Mouse (Mus musculus) thymus, postnatal 36 days (tissue): Measurements from ENCODE around the gene Icam4.
A peak's percentile ranks its signal among the peaks of the same experiment; 100 is the strongest.
"Not testable (repeated sequence)": the region's sequence is repeated elsewhere in the genome, so short reads cannot be mapped to it uniquely, and the experiment has no call there.

Source experiments
- DNase-seq, 2 experiments: peaks; one replicate each; pipeline ENCODE4 v3.0.0; 2022; ENCODE audit warnings: mixed read lengths in 2 of 2

Icam4 gene

DNA sequence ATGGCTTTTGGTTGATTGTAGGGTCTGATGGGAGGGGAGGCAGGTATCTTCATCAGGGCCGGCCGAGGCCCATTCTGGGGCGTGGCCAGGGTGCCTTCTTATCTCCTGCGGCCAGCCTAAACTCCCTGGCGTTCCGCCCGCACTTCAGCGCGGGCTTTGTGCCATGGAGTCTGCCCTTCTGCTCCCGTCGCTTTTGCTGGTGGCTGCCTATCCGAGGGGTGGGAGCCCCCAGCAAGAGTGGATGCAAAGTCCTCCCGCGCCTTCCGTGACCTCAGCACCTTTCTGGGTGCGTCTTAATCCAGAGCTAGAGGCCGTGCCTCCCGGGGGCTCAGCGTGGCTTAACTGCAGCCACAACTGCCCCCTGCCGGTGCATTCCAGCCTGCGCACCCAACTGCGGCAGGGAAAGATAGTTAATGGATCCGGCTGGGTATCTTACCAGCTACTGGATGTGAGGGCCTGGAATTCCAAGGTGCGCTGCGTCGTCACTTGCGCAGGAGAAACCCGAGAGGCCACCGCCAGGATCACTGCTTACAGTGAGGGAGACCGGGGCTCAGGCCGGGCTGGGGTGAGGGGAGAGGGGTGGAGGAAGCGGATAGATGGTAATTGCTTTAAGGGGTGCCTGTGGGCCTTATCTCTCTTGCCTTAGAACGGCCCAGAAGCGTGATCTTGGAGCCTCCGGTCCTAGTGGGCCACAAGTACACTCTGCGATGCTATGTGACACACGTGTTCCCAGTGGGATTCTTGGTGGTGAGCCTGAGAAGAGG is at the start of gene Icam4:
Gene Icam4, plus strand, starts transcription at position 83 of the 764 bp plus-strand sequence.
- DNase-seq = peak; percentile 78

DNA sequence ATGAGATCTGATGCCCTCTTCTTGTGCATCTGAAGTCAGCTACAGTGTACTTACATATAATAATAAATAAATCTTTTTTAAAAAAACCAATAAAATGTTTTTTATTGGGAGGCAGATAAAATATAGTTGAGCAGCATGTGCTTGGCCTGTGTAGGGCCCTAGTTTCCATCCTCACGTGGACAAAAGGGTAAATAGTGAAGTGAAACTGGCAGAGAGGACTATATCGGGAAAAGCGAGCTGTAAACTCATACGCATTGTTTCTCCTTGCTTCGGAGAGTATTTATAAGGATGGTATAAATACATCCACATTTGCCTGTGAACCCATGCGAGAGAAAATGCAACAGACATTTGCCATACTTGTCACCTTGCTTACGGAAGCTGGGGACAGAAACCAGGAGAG is 49.4 kb upstream of the Icam4 start:
- DNase-seq = no peak

DNA sequence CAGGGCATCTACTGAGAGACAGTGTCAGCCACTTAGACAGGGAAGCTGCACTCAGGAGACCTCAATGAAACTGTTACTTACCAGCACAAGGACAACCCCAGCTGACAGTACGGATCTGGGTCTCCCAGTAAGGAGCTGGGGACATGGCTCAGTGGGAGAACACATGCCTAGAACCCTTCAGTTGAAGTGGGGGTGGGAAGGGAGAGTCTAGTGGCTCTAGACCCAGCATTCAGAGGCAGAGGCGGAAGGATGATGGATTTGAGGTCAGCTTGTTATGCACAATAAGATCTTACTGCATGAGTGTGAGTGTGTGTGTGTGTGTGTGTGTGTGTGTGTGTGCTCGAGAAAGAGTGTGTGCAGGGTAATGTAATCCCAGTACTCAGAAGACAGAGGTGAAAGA is 47.0 kb upstream of the Icam4 start:
- no peak for DNase-seq

DNA sequence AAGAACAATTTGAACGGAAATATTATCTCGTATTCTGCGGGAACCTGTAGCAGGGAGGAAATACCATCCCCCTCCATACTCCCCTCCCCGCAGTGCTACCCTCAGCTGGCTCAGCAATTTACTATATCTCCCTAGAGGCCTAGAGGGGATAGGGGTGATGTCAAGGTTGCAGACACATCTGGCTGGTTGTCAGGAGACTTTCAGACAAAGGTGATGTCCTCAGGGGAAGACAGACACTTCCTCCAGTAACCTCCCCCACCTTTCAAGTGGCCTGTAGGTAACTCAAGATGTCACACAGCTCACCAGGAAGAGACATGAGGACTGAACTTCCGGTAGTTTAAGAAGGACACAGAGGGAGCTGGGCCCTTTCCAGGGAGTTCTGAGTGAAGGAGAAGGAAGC is 46.0 kb upstream of the Icam4 start:
- DNase-seq = peak; percentile 31 to 44

DNA sequence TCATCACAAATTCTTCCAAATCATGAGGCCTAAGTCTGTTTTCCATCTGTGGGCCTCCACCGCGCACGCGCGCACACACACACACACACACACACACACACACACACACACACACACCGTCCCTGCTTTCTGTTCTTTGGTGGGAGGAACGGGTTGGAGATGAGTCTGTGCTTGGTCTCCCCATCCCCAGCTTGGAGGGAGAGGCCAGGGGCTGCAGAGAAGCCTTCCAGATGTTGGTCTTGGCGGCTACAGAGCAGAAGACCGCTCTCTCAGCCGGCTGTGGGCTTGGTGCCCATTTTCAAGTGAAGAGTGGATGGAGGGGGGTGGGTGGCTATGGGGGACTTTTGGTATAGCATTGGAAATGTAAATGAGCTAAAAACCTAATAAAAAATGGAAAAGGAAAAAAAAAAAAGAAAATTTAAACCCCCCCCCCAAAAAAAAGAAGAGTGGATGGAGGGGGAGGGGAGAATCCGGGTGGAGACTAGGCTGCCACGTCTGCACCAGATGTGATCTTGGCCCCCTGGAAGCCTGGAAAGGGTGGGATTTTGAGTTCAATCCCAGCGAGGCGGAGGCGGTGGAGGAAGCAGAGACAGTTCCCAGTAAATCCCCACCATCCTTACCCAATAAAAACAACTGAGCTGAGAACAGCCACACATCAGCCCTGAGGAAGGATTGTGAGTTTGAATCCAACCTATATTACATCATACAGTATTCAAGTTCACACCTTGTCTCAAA is 42.1 kb upstream of the Icam4 start:
- no peak for DNase-seq

DNA sequence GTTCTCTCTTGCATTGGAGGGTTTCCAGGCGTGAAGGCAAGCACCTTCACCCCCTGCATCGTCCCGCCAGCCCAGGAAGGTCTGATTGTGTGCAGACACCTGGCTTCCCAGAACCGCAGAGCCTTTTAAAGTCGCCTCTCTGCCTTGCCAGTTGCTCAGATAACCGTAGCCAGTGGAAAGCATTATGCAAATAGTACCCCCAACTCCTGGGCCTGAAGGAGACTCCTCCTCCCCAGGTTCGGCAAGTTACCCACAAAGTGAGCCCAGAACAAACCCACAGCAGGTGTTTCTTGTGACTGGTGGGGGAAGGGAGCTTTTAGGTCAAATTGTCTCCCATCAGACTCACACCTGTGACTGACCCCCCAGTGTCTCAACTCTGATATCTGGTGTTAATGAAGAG is 41.2 kb upstream of the Icam4 start:
- peak; percentile 16 to 37 for DNase-seq

DNA sequence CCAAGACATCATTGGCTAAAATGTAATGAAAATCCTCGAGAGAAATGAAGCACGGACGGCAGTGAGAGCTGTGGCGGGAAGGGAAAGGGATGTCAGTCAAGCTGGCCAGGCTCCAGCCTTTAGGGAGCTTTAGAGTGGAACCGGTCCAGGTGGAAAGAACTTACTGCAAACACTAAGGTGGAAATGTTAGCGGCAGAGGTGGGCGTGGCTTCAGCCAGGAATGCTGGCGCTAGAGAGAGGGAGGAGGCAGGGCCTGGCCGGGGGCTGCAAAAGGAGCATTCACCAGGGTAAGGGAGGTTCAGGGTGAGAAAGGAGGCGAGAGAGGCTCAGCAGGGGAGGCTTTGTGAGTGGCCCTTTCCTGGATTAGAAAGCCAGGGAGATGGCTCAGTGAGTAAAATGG is 38.3 kb upstream of the Icam4 start:
- no peak for DNase-seq

DNA sequence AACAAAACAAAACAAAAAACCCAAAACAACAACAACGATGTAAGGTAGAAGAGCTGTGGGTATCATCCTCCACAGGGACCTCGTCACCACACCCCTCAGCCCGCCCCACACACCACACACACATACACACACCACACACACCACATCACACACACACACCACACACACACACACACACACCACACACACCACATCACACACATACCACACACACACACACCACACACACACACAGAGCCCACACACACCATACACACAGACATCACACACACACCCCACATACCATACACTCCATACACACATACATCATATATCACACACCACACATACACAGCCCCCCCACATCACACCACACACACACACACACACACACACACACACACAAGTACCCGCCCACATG is 37.6 kb upstream of the Icam4 start:
- no peak for DNase-seq

DNA sequence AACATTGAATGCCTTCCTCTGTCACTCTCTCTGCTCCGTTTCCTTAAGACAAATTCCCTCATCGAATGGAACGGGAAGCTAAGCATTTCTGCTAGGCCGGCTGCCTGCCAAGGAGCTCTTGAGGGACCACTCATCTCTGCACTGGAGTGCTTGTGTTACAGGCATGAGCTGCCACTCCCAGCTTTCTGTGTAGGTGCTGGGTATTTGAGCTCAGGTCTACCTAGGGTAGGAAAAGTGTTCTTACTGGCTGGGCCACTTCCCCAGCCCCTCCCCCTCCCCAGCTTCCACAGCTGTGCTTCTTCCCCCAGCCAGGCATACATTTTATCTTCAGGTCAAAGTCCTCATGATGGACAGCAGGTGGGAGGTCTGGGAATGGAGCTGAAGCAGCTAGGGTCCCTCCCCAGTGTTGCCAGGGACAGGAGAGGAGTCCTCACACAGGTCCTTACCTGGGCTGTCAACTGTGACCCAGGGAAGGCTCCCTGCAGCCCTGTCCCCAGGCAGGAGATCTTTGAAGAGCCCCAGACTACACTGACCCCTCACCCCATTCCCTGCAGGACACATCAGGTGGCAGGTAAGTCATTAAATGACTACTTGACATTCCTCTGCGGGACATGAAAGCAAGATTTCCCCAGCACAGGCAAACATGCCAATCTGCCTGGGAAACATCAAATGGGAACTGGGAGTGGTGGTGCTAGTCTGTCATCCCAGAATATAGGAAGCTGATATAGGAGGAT is 35.8 kb upstream of the Icam4 start:
- no peak for DNase-seq

DNA sequence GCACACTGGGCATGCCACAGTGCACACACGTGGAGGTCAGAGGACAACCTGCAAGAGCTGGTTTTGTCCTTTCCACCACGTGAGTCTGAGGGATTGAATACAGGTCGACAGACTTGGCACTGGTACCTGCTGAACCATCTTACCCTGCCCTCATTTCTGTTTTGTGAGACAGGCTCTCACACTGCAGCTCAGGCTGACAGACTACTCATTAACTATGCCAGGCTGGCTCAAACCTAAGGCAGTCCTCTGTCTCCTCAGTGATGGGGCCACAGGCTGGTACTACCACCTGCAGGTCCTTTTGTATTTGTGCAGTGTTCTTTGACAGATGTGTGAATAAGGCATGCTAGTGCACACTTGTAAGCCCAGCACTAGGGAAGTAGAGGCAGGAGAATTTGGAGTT is 34.1 kb upstream of the Icam4 start:
- no peak for DNase-seq

DNA sequence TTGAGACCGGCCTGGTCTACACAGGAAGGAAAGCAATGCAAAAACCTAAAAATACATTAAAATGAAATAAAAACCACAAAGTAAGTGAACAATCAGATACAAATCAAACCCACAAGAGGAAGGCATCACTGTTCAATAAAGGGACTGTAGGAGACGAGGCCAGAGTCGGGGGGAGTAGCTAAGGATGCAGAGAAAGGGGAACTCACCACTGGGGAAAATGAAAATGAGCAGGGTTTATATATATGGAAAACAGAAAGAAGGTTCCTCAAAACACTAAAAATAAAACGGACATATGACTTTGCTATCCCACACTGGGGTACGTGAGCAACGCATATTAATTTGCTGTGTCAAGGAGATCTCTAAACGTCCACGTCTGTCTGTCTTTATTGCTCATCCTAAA is 32.1 kb upstream of the Icam4 start:
- no peak for DNase-seq

DNA sequence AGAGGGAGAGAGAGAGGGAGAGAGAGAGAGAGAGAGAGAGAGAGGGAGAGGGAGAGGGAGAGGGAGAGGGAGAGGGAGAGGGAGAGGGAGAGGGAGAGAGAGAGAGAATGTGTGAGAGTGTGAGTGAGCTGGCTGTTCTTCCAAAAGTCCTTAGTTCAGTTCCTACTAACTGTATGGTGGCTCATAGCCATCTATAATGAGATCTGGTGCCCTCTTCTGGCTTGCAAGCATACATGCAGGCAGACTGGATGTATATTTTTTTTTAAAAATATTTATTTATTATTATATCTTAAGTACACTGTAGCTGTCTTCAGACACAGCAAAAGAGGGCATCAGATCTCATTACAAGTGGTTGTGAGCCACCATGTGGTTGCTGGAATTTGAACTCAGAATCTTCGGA is 30.8 kb upstream of the Icam4 start:
- DNase-seq = not testable (repeated sequence)

DNA sequence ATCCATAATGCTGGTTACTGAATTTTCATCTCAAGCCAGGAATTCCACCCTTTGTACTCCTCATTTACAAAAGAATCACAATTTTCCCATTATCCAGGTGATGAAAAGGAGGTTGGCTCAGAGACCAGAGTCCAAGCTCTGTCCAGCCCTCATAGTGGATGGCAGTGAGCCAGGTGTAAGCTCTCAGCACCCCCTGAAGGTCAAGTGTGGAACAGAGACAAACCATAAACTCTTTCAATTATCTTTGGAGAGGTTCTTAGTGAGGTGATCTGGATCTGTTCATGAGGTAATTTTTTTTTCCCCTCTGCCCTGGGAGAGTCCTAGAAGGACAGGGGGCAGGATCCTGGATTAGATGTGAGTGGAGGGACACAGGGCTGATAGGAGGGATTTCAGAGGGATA is 28.4 kb upstream of the Icam4 start:
- no peak for DNase-seq

DNA sequence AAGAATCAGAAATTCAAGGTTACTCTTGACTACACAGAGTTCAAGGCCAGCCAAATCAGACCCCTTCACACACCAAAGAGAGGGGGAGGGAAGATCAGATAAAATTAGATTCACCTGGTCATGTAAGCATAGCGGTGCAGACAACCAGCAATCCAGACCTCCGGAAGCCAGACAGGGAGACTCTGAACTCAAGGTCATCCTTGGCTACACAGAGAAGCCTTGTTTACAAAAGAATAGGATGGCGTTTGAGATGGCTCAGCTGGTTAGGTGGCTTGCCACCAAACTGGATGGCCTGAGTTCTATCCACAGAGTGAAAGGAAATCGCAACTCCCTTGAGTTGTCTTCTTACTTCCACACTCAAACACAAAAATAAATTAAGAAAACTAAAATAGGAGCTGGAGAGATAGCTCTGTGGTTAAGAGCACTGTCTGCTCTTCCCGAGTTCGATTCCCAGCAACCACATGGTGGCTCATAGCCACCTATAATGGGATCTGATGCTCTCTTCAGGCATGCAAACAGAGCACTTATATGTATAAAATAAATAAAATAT is 27.4 kb upstream of the Icam4 start:
- DNase-seq = no peak

DNA sequence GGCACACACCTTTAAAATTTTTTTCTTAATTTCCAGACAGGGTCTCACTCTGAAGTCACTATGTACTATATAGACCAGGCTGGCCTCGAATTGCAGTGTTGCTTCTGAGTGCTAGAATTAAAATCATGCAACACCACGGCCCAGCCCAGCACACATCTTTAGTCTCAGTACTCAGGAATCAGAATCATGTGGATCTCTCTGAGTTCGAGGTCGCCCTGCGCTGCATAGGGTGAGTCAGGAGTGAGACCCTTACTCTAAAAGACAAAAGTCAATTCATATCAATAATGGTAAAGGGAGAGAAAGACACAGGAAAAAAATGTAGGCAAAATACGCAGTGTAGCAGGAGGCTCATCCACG is 26.9 kb upstream of the Icam4 start:
- DNase-seq = no peak

DNA sequence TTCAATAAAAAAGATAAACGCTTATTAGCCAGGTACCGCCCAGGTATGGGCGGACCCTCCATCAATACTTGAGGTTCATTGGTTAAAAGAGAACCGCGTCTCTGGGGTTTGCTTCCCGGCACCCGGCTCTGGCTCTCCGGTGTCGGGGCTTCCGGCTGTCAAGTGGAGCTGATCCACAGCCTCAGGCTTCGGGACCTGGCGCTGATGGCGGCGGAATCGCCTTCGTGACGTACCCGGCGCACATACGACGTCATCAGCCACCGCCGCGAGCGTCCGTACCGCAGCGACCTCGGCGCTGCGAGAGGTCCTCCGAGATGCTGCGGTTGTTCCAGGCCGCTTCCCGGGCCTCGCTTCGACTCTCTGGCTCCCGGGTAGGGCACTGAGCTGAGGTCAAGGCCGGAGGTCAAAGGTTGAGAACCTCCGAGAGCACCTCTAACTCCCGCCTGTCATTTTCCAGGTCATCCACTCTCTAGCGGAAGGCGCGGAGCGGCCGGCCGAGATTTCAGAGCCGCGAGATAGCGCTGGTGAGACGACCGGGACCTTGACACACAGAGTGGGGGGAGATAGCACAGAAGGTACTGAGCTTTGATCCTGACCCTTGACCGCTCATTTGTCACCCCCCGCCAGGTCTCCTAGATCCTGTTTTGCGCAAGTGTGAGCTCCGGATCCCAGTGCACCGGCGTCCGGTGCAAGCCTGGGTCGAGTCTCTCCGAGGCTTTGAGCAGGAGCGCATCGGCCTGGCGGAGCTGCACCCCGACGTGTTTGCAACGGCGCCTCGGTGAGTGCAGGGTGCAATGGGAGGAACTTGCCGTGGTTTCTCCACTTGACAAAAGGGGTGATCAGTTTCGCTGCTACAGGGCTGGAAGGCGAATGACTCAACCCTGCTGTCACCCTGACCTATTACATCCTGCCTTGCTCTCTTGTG is 26.3 kb upstream of the Icam4 start, which contains the start of gene Mrpl4:
Gene Mrpl4, plus strand, starts transcription at position 112 of the 925 bp plus-strand sequence.
- DNase-seq = peak; percentile 75 to 80

DNA sequence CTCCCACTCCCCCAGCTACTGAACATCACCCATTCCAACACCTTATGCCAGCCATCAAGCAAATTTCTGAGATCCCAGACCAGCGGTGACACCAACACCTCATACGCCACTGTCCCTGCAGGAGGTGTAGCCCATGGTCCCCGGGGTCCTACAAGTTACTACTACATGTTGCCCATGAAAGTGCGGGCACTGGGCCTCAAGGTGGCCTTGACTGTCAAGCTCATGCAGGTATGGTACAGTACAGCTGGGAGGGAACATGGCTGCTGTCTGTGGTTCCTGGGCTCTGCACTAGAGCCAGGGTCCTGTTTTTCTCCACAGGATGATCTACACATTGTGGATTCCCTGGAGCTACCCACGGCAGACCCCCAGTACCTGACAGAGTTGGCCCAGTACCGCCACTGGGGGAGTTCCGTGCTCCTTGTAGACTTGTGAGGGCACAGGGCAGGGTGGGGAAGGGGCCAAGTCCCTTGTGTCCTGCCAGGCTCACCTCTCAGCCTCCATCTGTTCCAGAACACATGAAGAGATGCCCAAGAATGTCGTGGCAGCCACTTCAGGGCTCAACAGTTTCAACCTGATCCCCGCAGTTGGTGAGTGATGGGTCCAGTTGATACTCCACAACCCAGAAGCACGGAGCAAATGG is 21.7 kb upstream of the Icam4 start:
- no peak for DNase-seq

DNA sequence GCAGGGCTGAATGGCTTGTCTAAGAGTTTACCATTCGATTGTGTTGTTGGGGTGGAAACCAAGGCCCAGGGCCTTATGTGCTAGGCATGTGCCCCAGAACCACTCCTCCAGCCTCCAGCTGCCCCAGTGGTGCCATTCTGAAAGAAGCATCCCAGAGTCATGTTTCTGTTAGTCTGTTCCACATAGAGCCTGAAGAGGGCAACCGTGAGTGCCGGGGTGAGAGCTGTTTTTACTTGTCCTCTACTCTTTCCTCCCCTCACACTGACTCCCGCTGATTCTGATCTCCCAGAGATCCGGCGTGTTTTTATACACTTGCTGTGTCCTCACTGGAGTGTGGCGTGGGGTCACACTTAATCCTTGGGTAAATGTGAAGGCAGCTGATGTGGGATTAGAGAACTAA is 21.2 kb upstream of the Icam4 start:
- no peak for DNase-seq

DNA sequence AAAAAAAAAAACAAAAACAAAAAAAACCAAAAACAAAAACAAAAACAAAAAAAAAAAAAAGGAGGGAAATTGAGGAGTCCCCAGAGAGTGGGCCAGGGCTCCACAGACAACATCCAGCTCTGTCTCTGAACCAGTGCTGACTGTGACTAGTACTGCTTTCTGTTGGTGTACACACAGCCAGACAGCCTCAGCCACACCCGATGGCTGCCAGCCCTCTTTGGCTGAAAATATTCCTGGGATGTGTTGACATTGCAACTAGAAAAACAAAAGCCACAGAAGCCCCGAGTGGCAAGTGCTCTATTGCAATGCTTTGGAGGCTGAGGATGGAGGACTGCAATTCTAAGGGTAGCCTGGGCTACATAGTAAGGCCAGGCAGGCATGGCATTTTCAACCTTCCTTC is 18.8 kb upstream of the Icam4 start:
- DNase-seq = no peak

DNA sequence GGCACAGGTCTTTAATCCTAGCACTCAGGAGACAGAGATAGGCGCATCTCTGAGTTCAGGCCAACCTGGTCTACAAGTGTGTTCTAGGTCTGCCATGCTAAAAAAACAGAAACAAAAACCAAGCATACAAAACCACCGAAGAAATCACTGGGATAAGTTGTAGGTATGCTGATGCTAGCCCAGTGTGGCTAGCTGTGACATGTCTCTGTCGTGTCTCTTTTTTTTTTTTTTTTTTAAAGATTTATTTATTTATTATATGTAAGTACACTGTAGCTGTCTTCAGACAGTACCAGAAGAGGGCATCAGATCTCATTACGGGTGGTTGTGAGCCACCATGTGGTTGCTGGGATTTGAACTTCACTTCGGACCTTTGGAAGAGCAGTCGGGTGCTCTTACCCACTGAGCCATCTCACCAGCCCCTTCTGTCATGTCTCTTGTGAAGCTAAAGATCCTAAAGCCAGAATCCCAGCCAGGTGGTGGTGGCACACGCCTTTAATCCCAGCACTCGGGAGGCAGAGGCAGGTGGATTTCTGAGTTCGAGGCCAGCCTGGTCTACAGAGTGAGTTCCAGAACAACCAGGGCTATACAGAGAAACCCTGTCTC is 18.1 kb upstream of the Icam4 start:
- not testable (repeated sequence) for DNase-seq

DNA sequence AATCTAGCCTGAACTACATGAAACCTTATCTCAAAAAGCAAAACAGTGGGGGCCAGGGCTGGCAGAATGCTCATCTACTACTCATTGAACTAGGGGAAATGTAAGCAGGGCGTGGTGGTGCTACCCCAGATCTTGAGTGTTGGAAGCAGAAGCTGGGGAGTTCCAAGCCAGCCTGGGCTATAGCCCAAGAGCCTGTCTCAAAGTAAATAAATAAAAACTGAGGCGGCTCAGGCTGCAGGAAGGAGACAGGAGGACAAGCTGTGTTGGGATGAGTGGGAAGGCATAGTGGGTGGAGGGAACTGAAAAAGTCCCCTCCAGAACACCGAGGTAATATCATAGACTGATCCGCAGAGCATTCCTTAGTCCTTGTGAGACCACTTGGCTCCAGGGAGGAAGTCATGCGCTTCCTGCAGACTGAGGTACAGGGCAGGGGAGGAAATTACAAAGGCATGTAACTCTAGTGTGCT is 17.3 kb upstream of the Icam4 start:
- no peak for DNase-seq
